Mouse (Mus musculus): ENCODE results near the gene Adprh. TPM values are rescaled to one million over a fixed set of nuclear protein-coding genes. Genes with fewer than 3 reads are reported as not detected.
"Not testable (repeated sequence)": the region's sequence is repeated elsewhere in the genome, so short reads cannot be mapped to it uniquely, and the experiment has no call there.

Gene Adprh
- total RNA-seq (2015; ENCODE audit: low replicate concordance), result 6.1 and 9.2 TPM in 2 replicates
- 2.2 and 4.6 TPM in 2 replicates for total RNA-seq (2017; ENCODE audit: low replicate concordance)

- peak; percentile 93 for ATAC-seq (replicated peaks; ENCODE audit: low FRiP score, poor library complexity, severe bottlenecking)
Measured at GRCm38 (mm10) chr16:38452442-38453202, at the start of gene Adprh. Gene Adprh, minus strand, starts transcription at chr16:38452703.

- no peak for ATAC-seq (replicated peaks; ENCODE audit: low FRiP score, poor library complexity, severe bottlenecking)
Measured at GRCm38 (mm10) chr16:38496604-38497140, 44.2 kb upstream of the Adprh start.

- ATAC-seq (replicated peaks; ENCODE audit: low FRiP score, poor library complexity, severe bottlenecking), result no peak
Measured at GRCm38 (mm10) chr16:38493890-38494289, 41.4 kb upstream of the Adprh start.

- ATAC-seq (replicated peaks; ENCODE audit: low FRiP score, poor library complexity, severe bottlenecking), result no peak
Measured at GRCm38 (mm10) chr16:38492551-38492950, 40.0 kb upstream of the Adprh start.

- no peak for ATAC-seq (replicated peaks; ENCODE audit: low FRiP score, poor library complexity, severe bottlenecking)
Measured at GRCm38 (mm10) chr16:38483582-38484309, 31.2 kb upstream of the Adprh start.

GRCm38 (mm10) chr16:38482780-38483562, 30.5 kb upstream of the Adprh start:
- no peak for ATAC-seq (replicated peaks; ENCODE audit: low FRiP score, poor library complexity, severe bottlenecking)

GRCm38 (mm10) chr16:38481327-38481726, 28.8 kb upstream of the Adprh start:
- no peak for ATAC-seq (replicated peaks; ENCODE audit: low FRiP score, poor library complexity, severe bottlenecking)

GRCm38 (mm10) chr16:38478296-38478695, 25.8 kb upstream of the Adprh start:
- no peak for ATAC-seq (replicated peaks; ENCODE audit: low FRiP score, poor library complexity, severe bottlenecking)

- not testable (repeated sequence) for ATAC-seq (replicated peaks; ENCODE audit: low FRiP score, poor library complexity, severe bottlenecking)
Measured at GRCm38 (mm10) chr16:38477241-38477608, 24.7 kb upstream of the Adprh start.

GRCm38 (mm10) chr16:38476312-38477240, 24.1 kb upstream of the Adprh start:
- peak; percentile 74 for ATAC-seq (replicated peaks; ENCODE audit: low FRiP score, poor library complexity, severe bottlenecking)

GRCm38 (mm10) chr16:38475681-38476311, 23.3 kb upstream of the Adprh start:
- no peak for ATAC-seq (replicated peaks; ENCODE audit: low FRiP score, poor library complexity, severe bottlenecking)

- no peak for ATAC-seq (replicated peaks; ENCODE audit: low FRiP score, poor library complexity, severe bottlenecking)
Measured at GRCm38 (mm10) chr16:38474677-38475286, 22.3 kb upstream of the Adprh start.

- no peak for ATAC-seq (replicated peaks; ENCODE audit: low FRiP score, poor library complexity, severe bottlenecking)
Measured at GRCm38 (mm10) chr16:38473661-38474060, 21.2 kb upstream of the Adprh start.

- ATAC-seq (replicated peaks; ENCODE audit: low FRiP score, poor library complexity, severe bottlenecking), result no peak
Measured at GRCm38 (mm10) chr16:38472507-38472873, 20.0 kb upstream of the Adprh start.

- no peak for ATAC-seq (replicated peaks; ENCODE audit: low FRiP score, poor library complexity, severe bottlenecking)
Measured at GRCm38 (mm10) chr16:38471697-38472506, 19.4 kb upstream of the Adprh start.

- no peak for ATAC-seq (replicated peaks; ENCODE audit: low FRiP score, poor library complexity, severe bottlenecking)
Measured at GRCm38 (mm10) chr16:38469437-38469836, 16.9 kb upstream of the Adprh start.

GRCm38 (mm10) chr16:38468706-38469018, 16.2 kb upstream of the Adprh start:
- ATAC-seq (replicated peaks; ENCODE audit: low FRiP score, poor library complexity, severe bottlenecking), result no peak
